Mouse (Mus musculus) retina, adult 2 months (tissue): Measurements from ENCODE around the gene Lypd6b.

Experiments
- DNase-seq: peaks from one replicate; pipeline ENCODE4 v3.0.0-alpha.2; 2012; ENCODE audit warnings: low read depth, low spot score

Lypd6b gene

GRCm38 (mm10) chr2:49869782-49870514 is 82.5 kb downstream of the Lypd6b start:
- DNase-seq, result no peak

GRCm38 (mm10) chr2:49871012-49871411 is 83.5 kb downstream of the Lypd6b start:
- DNase-seq, result no peak

GRCm38 (mm10) chr2:49880507-49880906 is 93.0 kb downstream of the Lypd6b start:
- DNase-seq, result no peak

- no peak for DNase-seq
These were observed 93.5 kb downstream of the Lypd6b start for GRCm38 (mm10) chr2:49881002-49881401.

GRCm38 (mm10) chr2:49882461-49882860 is 95.0 kb downstream of the Lypd6b start:
- no peak for DNase-seq

GRCm38 (mm10) chr2:49883990-49884389 is 96.5 kb downstream of the Lypd6b start:
- no peak for DNase-seq

GRCm38 (mm10) chr2:49886209-49886608 is 98.7 kb downstream of the Lypd6b start:
- no peak for DNase-seq

GRCm38 (mm10) chr2:49888346-49888745 is 100.9 kb downstream of the Lypd6b start:
- DNase-seq, result no peak

GRCm38 (mm10) chr2:49890727-49891126 is 103.2 kb downstream of the Lypd6b start:
- DNase-seq, result no peak

GRCm38 (mm10) chr2:49909838-49910407 is 122.4 kb downstream of the Lypd6b start:
- DNase-seq, result no peak

- DNase-seq, result no peak
These were observed 124.0 kb downstream of the Lypd6b start for GRCm38 (mm10) chr2:49911296-49912034.

GRCm38 (mm10) chr2:49912261-49912895 is 124.9 kb downstream of the Lypd6b start:
- DNase-seq, result no peak

GRCm38 (mm10) chr2:49917489-49917888 is 130.0 kb downstream of the Lypd6b start:
- DNase-seq, result no peak

- no peak for DNase-seq
These were observed 130.6 kb downstream of the Lypd6b start for GRCm38 (mm10) chr2:49918132-49918531.

GRCm38 (mm10) chr2:49918692-49919091 is 131.2 kb downstream of the Lypd6b start:
- no peak for DNase-seq

- no peak for DNase-seq
These were observed 134.5 kb downstream of the Lypd6b start for GRCm38 (mm10) chr2:49921948-49922347.

- DNase-seq, result no peak
These were observed 135.3 kb downstream of the Lypd6b start for GRCm38 (mm10) chr2:49922810-49923209.

- DNase-seq, result no peak
These were observed 138.7 kb downstream of the Lypd6b start for GRCm38 (mm10) chr2:49926186-49926585.

- DNase-seq, result no peak
These were observed 139.9 kb downstream of the Lypd6b start for GRCm38 (mm10) chr2:49927362-49927761.

GRCm38 (mm10) chr2:49929931-49930330 is 142.4 kb downstream of the Lypd6b start:
- no peak for DNase-seq

- DNase-seq, result no peak
These were observed 150.1 kb downstream of the Lypd6b start for GRCm38 (mm10) chr2:49937621-49938020.

GRCm38 (mm10) chr2:49938246-49938645 is 150.8 kb downstream of the Lypd6b start:
- no peak for DNase-seq
